Mouse (Mus musculus) cerebellum, adult 8-10 months (tissue): ENCODE data around the gene Endov.

ENCODE experiments used
- DNase-seq: peaks from one replicate; pipeline ENCODE4 v3.0.0; 2022

Endov gene

DNA sequence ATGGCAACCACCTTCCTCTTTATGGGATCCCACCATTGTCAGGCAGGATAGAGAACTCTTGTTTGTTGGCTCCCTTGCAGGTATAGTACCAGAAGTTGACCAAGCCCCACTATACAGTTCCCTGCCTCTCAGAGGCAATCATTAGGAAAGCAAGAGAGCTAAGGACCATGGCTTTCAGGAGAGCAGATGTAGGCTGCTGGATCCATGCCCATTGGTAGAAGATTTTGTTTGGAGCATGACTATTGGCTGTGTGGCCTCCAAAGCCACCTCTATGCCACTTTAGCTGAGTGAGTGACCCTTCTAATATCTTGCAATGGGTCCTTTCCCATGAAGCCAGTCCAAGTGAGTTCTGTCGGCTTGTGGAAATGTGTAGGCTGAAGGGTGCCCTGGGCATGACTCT lies 28.2 kb downstream of the Endov start:
- no peak for DNase-seq

DNA sequence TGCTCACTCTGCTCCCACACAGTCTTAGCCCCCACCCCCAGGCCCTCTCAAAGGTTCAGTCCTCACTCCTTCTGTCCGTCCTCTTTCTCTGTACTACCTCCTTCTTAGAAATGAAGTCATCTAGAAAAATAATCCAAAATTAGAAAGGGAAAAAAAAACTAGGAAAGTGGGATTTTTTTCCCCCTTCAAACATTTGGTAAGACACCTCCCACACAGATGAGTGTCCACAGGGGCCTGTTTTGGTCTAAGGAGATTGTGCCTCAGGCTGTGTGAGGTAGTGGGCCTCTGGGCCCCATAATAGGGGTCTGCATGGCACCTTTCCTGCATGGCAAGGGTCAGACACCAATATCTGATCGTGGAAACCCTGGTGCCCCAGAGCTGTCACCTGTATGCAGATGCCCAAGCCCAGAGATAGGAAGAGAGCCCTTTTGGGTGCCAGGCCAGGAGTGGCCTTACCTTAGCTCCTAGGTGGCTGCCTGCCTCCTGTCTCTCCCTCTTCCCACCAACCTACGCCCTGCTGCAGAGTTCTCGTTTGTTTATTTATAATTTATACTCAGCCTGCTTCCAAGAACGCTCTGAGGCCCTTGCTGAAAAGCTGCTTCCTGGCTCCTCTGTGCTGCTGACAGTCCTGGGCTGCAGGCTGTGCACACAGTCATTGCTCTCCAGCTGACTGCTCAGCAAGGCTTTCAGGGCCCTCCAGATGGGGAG lies 29.0 kb downstream of the Endov start:
- no peak for DNase-seq

DNA sequence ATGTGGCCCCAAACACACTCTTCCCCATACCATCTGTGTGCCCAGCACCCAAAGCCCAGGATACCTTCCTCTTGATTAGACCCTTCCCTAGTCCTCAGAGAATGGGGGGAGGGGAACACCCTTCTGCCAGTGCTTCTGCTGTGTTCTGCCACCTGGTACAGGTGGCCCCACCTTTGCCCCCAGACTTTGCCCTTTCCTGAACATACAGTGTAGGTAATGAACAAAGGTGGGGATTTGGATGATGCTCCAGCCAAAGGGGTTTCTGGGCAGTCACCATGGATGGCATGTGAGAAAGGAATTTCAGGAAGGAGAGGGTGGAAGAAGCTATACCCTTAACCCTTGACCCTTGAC lies 29.5 kb downstream of the Endov start:
- DNase-seq, result no peak

DNA sequence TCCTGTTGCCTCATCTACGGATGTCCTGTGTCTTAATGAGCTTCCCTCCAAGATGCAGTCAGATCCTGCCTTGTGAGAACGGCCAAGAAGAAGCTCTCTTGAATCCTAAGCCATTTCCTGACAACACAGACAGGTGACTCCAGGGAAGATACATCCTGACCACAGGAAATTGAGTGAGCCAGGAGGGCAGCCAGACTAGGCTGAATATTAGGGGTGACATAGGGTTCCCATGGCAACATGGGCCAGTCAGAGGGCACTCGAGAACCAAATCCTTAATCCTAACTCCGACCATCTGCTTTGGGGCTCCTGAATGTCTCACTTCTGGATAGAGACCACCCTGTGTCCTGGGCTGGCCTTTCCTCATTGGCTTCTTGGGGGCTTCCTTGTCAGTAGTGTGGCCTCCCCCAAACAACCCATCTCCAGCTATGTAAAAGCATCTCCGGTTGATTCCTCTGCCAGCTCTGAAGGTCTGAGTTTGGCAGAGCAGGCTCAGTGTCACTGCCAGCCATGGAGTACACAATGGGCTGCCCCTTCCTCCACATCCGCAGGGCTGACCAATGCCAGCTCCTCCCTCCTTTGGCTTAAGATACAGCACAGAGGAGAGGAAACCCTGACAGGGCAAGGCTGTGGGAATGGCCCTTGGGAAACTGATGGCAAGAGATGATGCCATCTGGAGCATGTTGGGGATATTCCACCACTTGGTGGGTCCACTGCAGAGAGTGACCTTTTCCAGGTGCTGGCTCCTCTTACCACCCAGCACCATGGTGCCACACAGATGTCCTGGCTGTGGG lies 31.0 kb downstream of the Endov start:
- DNase-seq, result no peak

DNA sequence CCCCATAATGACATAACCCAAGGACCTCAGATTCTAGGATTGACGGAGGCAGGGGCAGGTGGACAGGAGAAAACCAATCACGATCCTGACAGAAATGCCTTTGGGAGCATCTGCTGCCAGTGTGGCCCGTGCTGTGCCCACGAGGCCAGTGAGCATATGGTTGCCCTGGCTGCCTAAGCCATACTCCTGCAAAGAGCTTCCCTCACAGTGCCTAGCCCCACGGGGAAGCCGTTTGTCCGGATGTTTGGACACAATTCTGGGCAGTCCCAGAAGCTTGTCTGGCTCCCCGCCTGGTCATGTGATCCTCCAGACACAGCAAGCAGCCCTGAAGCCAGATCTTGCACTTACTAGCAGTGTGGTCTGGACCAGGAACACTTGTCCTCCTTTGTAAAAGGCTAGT lies 31.6 kb downstream of the Endov start:
- DNase-seq, result peak; percentile 98

DNA sequence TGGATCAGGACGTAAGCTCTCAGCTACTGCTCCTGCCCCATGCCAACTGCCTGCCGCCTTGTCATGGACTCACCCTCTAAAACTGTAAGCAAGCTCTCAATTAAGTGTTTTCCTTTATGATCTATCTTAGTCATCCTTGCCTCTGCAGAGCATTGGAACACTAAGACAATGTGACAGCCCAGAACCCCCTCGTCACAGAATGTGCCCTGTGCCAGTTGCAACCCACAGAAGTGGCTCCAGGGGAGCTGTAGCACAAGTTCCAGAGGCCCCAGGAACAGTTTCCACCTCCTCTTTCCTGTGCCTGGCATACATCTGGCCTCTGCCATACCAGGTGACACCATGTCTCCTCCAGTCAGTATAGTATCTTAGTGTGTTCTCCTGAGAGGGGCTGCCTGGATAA lies 32.2 kb downstream of the Endov start:
- DNase-seq, result no peak

DNA sequence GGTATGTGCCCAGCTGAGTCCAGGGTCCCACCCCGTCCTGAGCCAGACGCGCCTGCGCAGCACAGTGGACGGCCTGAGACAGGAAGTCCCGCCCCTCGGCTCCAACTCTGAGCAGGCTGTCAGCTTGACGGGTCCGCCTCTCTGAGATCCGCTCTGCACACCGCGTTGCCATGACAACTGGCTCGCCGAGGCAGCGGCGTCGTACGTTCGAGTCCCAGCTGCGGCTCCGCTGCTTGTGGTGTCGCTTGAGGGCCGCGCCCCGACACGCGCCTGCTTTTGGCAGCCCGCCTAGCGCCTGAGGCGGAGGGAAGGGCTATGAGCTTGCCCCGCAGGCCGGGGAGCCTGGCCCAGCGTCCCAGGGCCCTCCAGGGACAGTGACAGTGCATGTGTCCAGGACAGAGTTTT lies 33.4 kb downstream of the Endov start:
- peak; percentile 58 for DNase-seq

DNA sequence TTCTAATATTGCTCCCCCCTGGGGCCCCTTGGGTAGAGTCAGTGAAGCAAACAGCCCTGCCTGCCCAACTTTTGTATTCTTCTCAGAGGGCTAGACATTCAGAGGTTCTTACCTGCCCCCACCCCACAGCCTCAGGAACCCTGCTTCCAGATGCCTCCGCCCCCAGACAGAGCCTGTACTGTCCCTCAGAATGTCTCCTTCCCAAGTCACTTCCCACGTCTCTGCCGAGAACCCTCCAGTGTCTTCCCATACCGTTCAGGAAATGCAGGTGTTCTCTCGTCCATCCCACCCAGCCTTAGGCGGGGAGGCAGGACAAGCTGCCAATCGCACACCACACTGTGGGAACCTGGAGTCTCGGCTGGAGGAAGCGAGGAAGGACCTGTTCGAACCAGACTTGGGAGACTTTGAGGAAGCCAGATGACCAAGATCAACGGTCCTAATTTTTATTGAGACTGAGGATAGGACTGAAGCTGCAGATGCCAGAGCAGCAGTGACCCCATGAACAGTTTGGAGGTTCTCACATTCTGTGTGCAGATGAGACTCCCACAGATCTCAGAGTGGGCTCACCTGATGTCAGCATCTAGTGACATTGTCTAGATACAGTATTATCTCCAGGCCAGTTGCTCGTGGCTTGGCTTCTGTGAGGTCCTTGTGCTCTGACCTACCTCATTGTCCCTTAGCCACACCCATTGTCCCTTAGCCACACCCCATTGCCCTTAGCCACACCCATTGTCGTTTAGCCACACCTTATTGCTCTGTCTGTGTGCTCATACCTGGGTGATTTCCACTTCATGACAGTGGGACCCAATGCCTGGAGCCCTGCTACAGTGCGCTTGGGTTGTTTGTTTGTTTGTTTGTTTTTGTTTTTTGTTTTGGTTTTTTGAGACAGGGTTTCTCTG lies 35.2 kb downstream of the Endov start:
- no peak for DNase-seq

DNA sequence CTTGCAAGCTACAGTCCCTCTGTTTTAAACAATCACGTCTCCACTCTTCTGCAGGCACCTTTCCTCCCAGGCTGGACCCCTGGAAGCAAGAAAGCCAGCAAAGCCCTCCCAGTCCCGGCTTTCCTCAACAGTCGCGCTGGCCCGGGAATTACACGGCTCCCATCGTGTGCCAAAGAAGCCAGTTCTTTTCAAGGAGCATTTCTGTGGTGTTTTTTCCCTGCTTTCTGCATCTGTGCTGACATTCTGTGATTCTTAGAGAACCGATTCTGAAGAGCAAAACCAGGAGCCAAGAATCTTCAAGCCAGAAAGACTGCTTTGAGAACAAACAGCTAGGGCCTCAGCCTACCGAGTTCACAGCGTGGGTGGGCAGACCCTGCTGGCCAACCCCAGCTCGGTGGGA lies 37.8 kb downstream of the Endov start:
- DNase-seq, result no peak

DNA sequence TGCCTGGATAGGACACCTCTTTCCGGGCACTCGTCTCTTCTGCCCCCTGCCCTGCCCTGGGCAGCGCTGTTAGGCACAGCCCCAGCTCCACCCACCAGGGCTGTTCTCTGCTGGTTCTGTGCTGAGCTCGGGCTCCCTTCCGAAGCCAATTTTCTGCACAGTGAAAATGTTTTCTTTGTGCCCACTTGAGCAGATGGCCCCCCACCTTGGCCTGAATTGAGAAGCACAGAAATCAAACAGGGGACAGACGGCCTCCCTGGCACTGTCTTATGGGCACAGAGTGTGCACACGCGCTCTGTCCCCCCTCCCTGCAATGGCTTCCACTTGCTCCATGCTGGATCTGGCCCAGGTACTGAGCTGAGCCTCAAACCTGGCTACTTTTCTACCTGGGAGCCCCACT lies 41.3 kb downstream of the Endov start:
- DNase-seq, result peak; percentile 72

DNA sequence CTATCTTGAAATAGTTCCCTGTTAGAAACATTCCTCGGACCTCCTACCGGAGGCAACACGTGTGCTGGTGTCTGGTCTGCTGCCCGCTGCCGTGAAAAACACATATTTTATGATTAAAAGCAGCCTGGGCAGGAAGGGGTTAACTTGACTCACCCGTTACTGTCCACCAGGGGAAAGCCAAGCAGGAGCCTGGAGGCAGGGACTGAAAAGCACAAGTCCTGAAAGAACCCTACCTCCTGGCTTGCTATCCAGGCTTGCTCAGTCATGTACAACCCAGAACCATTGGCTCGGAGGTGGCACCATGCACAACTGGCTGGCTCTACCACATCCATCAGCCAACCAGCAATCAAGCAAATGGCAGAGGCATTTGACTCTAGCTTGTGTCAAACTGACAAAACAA lies 42.6 kb downstream of the Endov start:
- DNase-seq, result no peak

DNA sequence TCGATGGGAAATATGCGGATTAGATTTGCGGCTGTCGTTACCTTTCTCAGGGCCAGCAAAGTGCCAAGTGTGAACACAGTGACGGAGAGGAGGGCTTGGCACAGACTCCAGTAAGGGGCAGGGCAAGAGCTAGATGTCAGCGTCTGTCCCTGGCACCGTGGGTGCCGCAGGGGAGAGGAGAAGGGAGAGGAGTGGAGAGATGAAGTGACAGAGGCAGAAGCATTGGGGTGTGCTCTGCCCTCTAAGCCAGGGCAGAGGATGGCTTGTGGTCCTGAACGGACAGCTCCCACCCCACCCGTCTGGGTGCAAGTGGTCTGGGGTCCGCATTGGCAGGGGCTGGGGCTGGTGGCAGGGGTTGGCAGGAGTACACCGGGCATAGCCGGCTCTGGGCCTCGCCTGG lies 48.8 kb downstream of the Endov start:
- DNase-seq, result peak; percentile 64

DNA sequence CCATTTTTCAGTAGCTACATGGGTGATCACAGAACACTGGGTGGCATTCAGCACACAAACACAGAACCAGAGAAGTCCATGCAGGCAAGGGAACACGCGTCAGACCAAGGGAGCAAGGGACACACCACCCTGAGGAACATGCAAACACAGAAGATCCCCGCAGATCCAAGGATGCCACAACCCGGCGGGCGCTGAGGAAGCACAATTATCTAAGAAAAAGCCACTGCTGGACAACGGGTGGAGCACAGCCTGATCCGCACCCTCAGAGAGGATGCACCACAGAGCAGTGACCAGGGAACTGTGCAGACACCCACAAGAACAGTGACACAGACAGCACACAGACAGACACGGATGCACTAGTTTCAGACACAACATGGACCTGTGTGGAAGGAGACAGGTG lies 49.4 kb downstream of the Endov start:
- no peak for DNase-seq

DNA sequence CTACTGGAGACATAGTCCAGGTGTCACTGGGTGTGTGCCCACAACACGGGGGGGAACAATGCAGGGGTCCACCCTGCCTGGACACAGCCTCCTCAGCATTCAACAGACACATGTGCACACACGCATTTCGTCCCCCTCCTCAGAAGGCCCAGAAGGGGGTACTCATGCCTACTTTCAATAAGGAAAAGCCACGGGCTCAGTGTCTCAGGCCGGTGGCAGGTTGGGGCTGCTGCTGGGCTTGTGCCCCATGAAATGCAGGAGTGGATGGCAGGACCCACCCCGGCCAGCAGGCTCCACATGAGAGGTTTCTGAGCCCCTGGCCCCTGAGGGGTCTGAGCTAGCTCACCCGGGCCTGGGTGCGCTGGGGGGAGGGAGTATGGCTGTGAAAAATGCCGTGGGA lies 49.9 kb downstream of the Endov start:
- DNase-seq, result no peak

DNA sequence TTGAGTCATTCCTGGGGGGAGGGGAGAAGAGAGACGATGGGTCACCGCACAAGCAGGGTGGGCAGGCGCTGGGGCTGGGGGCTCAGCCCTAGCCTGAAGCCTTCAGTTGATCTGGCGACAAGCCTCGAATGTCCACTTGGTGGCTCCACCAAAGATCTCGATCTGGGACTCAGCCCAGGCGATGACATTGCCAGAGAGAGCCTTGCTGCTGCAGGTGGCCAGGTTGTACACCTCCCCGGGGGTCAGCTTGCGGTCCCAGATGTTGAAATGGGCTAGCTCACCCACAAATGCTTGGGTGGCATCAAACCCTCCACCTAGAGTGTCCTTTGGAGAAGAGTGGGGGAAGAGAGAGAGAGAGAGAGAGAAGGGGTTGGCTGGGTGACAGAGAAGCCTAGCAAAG lies 51.2 kb downstream of the Endov start:
- DNase-seq, result peak; percentile 61

DNA sequence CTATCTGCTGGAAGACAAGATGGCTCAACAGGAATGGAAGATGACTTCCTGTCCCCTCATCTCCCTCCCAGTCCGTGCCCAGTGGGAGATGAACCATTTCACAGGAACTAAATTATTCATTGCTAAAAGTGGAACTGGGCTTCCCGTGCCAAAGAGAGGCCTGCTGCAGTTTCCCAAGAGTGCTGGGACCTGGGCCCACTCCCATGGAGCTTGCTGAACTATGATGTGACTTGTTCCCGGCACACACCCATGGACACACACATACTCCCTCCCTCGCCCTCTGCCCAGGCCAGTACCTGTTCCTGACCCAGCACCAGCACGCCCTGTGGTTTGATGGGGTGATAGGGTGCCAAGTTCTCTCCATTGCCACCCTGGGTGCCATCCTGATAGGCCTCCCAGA lies 51.7 kb downstream of the Endov start:
- DNase-seq, result peak; percentile 71

DNA sequence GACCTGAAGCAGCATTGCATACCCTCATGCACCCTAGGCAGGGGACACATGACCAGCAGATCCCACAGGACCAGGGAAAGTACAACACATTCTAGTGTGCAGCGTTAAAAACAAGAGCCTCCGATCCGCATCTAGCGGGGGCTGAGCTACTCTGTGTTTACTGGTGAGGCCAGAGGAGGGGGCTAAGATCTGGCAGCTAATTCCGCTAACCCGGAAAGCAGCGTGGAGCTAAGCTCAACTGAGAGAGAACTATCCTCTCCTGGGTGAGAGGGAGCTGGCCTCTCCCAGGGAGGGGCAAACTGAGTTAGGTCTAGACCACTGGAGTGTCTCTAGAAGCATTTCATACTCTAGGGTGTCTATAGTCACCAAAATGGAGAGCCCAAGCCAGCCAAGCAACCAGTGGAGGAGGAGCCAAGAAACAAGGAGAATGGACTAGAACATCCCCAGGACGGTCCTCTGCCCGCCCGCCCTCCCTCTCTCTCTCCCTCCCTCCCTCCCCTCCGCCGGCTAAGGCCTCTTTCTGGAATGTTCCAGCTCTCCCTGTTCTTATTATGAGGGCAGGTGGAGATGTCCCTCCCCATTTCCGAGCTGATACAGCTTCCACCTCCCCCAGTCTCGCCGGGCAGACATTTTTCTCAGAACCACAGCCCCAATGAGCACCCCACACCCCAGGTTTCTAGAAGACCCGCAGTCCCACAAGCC lies 52.8 kb downstream of the Endov start:
- peak; percentile 40 for DNase-seq

DNA sequence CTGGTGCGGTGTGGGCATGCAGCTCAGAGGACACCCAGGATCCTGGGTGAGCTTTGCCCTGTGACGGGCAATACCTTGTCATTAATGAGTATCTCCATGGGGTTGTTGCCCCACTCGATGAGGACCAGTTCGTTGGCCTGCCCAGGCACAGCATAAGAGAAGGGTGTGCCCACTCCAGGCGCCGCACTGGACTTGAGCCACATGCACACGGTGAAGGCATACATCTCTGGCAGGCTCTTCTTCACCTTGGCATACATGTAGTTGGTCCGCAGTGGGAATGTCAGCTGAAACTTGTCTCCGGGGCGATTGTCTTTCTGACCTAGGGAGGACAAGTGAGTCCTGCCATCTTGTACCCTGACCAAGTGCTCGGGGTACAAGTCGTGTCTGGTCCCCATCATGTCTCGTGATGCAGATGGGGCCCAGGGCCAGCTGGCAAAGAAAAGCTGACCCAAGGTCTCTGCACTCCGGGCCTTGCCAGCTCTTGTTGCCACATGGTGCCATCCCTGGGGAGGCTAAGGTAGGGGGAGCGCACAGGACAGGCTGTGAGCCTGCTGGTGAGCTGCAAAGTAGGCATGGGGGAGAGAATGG lies 53.5 kb downstream of the Endov start:
- DNase-seq, result peak; percentile 74

DNA sequence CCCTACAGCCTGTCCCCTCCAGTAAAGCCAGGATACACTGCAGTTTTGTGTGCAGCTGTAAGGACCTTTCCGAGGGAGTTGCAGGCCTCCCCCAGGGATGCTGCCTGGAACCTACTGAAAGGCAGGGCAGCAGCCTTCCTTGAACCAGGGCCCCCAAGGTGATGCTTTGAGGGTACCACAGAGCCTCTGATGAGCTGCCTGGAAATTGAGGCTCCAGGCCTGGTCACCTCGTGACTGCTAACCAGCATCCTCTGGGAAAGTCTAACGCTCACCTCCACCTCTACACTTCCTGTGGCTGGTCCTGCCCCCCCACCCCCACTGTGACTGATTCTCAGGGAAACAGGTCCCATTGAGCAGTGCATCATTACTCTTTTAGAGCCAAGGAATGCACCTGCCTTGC lies 54.1 kb downstream of the Endov start:
- peak; percentile 45 for DNase-seq

DNA sequence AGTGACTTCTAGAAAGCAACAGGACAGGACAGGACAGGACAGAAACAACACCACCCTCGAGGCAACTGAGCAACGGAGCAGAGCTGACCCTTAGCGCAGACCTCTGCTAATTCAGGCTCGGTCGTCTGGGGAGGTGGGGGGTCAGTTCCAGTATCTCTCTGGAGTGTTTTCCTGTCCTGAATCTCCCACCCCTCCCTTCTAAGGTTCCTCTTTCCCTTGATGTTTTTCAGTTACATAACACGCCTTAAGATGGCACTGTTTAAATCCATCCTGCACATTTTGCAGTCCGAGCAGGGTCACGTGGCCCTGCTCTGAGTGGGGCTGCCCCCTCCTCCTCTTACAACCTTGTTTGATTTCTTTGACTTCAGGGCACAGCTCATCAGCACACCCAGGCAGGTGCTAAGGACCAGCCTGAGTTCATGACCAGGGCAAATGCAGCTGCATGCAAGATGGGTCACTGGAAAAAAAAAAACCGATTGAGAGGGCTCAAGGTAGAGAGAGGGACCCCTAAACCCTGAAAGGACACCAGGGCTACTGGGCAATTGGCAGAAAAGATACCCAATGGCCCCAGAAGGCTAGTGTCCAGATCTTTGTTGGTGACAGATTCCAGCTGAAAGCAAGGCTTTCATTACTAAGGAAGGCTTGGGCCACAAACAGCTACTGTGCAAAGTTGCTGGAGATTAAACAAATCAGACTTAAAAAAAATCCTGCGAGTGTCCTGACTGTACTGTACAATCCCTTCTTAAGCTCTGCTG lies 54.8 kb downstream of the Endov start:
- peak; percentile 61 for DNase-seq

DNA sequence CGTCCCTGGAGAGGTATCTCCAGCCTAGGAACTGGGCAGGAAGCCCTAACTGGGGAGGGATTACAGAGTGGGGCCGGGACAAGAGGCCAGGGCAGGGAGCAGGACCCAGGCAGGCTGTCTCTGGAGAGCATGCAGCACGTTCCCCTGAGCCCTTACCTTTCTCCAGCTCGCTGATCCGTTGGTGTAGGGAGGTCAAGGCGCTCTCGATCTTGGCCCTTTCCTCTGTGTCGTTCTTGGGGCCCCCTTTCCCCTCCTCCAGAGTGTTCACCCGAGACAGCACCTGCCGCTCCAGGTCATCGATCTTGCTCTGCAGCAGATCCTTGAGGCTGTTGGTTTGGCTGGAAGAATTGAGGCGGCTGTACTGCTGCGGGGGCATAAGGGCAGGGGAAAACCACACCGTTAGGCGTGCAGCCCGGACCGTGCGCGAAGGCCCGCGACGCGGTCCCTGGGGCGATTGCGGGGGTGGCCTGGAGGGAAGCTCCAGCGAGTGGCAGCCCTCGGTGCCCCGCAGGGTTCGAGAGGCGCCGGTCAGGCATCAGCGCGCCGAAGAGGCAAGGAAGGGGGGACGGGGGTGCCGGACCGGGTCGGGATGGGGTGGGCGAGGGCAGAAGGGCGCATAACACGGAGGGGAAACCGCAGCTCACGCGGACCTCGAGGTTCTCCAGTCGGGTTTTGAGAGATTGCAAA lies 55.5 kb downstream of the Endov start:
- DNase-seq, result peak; percentile 64
